Mouse (Mus musculus) G1E (cell line): ENCODE data around the gene Trim63. TPM values are rescaled to one million over a fixed set of nuclear protein-coding genes. Genes with fewer than 3 reads are reported as not detected.

Source experiments
- ATAC-seq: 2 replicates; pipeline ENCODE4 v1.8.0; 2016; ENCODE audit warnings: mild to moderate bottlenecking; ENCODE audit not compliant: insufficient number of reproducible peaks, poor library complexity, low FRiP score, severe bottlenecking; ENCODE audit errors: extremely low read depth
- DNase-seq: peaks from one replicate; pipeline ENCODE4 v3.0.0; 2012; ENCODE audit warnings: low spot score
- H3K27me3 ChIP-seq: 2 replicates; pipeline ENCODE4 v1.6.1; 2012; ENCODE audit warnings: mild to moderate bottlenecking, low read length, inconsistent platforms; ENCODE audit not compliant: insufficient read depth
- H3K36me3 ChIP-seq: replicated peaks from 2 replicates; pipeline ENCODE3; 2012; ENCODE audit warnings: mild to moderate bottlenecking, inconsistent platforms
- H3K4me1 ChIP-seq: 2 replicates; pipeline ENCODE4 v1.6.1; 2012; ENCODE audit warnings: low read depth, low read length, inconsistent platforms, mixed read lengths; ENCODE audit not compliant: insufficient read depth
- H3K4me3 ChIP-seq: 2 replicates; pipeline ENCODE4 v1.5.1; 2012; ENCODE audit warnings: low read depth, mild to moderate bottlenecking, inconsistent platforms, low read length, moderate library complexity, mixed read lengths
- H3K9me3 ChIP-seq: replicated peaks from 2 replicates; pipeline ENCODE4 v1.6.1; 2012; ENCODE audit warnings: inconsistent platforms
- CTCF ChIP-seq: IDR thresholded peaks from 2 replicates; pipeline ENCODE4 v1.5.1; 2012; ENCODE audit warnings: low read depth, low read length, inconsistent platforms, mixed read lengths
- GATA1 ChIP-seq: IDR thresholded peaks from 2 replicates; pipeline ENCODE4 v1.6.1; 2012; ENCODE audit warnings: borderline replicate concordance, low read length, inconsistent platforms, mixed read lengths
- GATA2 ChIP-seq: IDR thresholded peaks from 2 replicates; pipeline ENCODE4 v1.6.1; 2012; ENCODE audit warnings: low read depth, low read length, inconsistent platforms, borderline replicate concordance
- POLR2AphosphoS5 ChIP-seq: IDR thresholded peaks from 2 replicates; pipeline ENCODE4 v1.6.1; 2012; ENCODE audit warnings: low read depth, low read length, inconsistent platforms; ENCODE audit not compliant: insufficient replicate concordance
- TAL1 ChIP-seq: conservative IDR thresholded peaks from 2 replicates; pipeline ENCODE4 v1.6.1; 2012; ENCODE audit warnings: low read depth, low read length, inconsistent platforms, mixed read lengths
- polyA plus RNA-seq: library from polyadenylated mRNA; stranded (reverse); fragments of >175 nt; gene quantifications from 2 replicates; pipeline ENCODE4 v1.2.3, GENCODE M21; 2012
- total RNA-seq, 2 experiments: library from RNA; stranded (forward) in 1 of 2; stranded (reverse) in 1 of 2; fragments of 200-1000 nt in 1 of 2; fragments of >200 nt in 1 of 2; fragmentation: Nextera tagmentation in 1 of 2; gene quantifications; 2 replicates each; pipeline ENCODE4 v1.2.3; 2014 to 2017

Gene Trim63
- total and polyA plus RNA-seq, 3 experiments, result not detected

DNA sequence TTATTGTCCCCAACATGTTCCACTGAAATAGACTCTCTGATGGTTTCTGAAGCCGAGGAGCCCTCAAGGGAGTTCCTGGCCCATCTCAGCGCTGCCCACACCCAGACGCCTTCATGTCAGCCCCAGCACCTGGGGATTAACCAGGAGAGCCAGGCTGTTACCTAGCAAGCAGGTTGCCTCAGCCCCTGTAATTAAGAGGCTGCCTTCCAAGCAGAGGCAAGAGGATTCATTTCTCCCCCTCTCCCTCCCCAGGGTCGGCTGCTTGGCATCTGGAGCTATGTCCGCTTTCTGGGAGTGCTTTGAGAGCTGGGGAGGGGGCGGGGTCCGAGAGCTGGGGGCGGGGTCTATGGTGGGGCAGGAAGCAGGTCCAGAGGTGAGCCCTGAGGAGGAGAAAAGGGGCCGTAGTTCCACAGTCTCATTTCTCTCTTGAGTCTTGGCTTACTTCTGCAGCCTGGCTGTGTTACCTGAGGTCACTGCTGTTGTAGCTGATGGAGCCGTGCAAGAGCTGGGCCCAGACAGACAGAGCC lies 63.2 kb downstream of the Trim63 start:
- ATAC-seq (no peak), DNase-seq (no peak)
- peaks cover 32% of the 10 kb centered on the region for H3K27me3 ChIP-seq
- no peaks in the 10 kb centered on the region for H3K36me3 ChIP-seq
- H3K4me3 ChIP-seq, result no peak overlapping the region
- TF ChIP-seq TAL1, result no peak
- no peak for TF ChIP-seq CTCF
- TF ChIP-seq GATA1, result no peak
- TF ChIP-seq POLR2AphosphoS5, result no peak
- no peak for TF ChIP-seq GATA2
- H3K4me1 ChIP-seq, result no peaks in the 10 kb centered on the region
- no peaks in the 10 kb centered on the region for H3K9me3 ChIP-seq

Other genes starting within 250 kb of the Trim63 start
- 1.7 and 2.0 TPM in 2 replicates for gene Cd52, start 220.0 kb upstream of the Trim63 start, total RNA-seq (2014; fragmentation: Nextera tagmentation)
- 17.5 and 21.1 TPM in 2 replicates for gene Cd52, start 220.0 kb upstream of the Trim63 start, total RNA-seq (2017)
- 1.0 and 1.3 TPM in 2 replicates for gene Cd52, start 220.0 kb upstream of the Trim63 start, polyA plus RNA-seq
- gene Ubxn11, start 212.6 kb upstream of the Trim63 start, total RNA-seq (2014; fragmentation: Nextera tagmentation), result 6.0 and 13.8 TPM in 2 replicates
- 3.4 and 3.9 TPM in 2 replicates for gene Ubxn11, start 212.6 kb upstream of the Trim63 start, total RNA-seq (2017)
- 11.3 and 13.2 TPM in 2 replicates for gene Ubxn11, start 212.6 kb upstream of the Trim63 start, polyA plus RNA-seq
- gene Sh3bgrl3, start 186.3 kb upstream of the Trim63 start, total RNA-seq (2014; fragmentation: Nextera tagmentation), result 76.6 and 110 TPM in 2 replicates
- gene Sh3bgrl3, start 186.3 kb upstream of the Trim63 start, total RNA-seq (2017), result 98.4 and 105 TPM in 2 replicates
- gene Sh3bgrl3, start 186.3 kb upstream of the Trim63 start, polyA plus RNA-seq, result 111 and 202 TPM in 2 replicates
- 31.4 and 41.7 TPM in 2 replicates for gene Cep85, start 128.0 kb upstream of the Trim63 start, total RNA-seq (2014; fragmentation: Nextera tagmentation)
- gene Cep85, start 128.0 kb upstream of the Trim63 start, total RNA-seq (2017), result 47.4 and 64.4 TPM in 2 replicates
- gene Cep85, start 128.0 kb upstream of the Trim63 start, polyA plus RNA-seq, result 54.9 and 81.9 TPM in 2 replicates
- not detected in 2 replicates for gene Gm7534, start 112.1 kb upstream of the Trim63 start, total RNA-seq (2014; fragmentation: Nextera tagmentation)
- 0.05 TPM in 1 of 2 replicates, not detected in the other for gene Gm7534, start 112.1 kb upstream of the Trim63 start, total RNA-seq (2017)
- not detected in 2 replicates for gene Gm7534, start 112.1 kb upstream of the Trim63 start, polyA plus RNA-seq
- gene Catsper4, start 87.7 kb upstream of the Trim63 start, total RNA-seq (2014; fragmentation: Nextera tagmentation), result not detected in 2 replicates
- gene Catsper4, start 87.7 kb upstream of the Trim63 start, total RNA-seq (2017), result not detected in 2 replicates
- not detected in 2 replicates for gene Catsper4, start 87.7 kb upstream of the Trim63 start, polyA plus RNA-seq
- not detected in 2 replicates for gene Cnksr1, start 76.7 kb upstream of the Trim63 start, total RNA-seq (2014; fragmentation: Nextera tagmentation)
- gene Cnksr1, start 76.7 kb upstream of the Trim63 start, total RNA-seq (2017), result 0.44 TPM in 1 of 2 replicates, not detected in the other
- 0.03 TPM in 1 of 2 replicates, not detected in the other for gene Cnksr1, start 76.7 kb upstream of the Trim63 start, polyA plus RNA-seq
- gene E130218I03Rik, start 71.5 kb upstream of the Trim63 start, total RNA-seq (2014; fragmentation: Nextera tagmentation), result not detected in 2 replicates
- 0.16 and 0.23 TPM in 2 replicates for gene E130218I03Rik, start 71.5 kb upstream of the Trim63 start, total RNA-seq (2017)
- 0.11 and 0.19 TPM in 2 replicates for gene E130218I03Rik, start 71.5 kb upstream of the Trim63 start, polyA plus RNA-seq
- 9.0 and 10.2 TPM in 2 replicates for gene Zfp593, start 69.5 kb upstream of the Trim63 start, total RNA-seq (2014; fragmentation: Nextera tagmentation)
- 9.8 and 10.7 TPM in 2 replicates for gene Zfp593, start 69.5 kb upstream of the Trim63 start, total RNA-seq (2017)
- gene Zfp593, start 69.5 kb upstream of the Trim63 start, polyA plus RNA-seq, result 41.8 and 52.9 TPM in 2 replicates
- not detected in 2 replicates for gene Gm30191, start 68.2 kb upstream of the Trim63 start, total RNA-seq (2014; fragmentation: Nextera tagmentation)
- gene Gm30191, start 68.2 kb upstream of the Trim63 start, total RNA-seq (2017), result not detected in 2 replicates
- not detected in 2 replicates for gene Gm30191, start 68.2 kb upstream of the Trim63 start, polyA plus RNA-seq
- gene Grrp1, start 61.0 kb upstream of the Trim63 start, total RNA-seq (2014; fragmentation: Nextera tagmentation), result not detected in 2 replicates
- not detected in 2 replicates for gene Grrp1, start 61.0 kb upstream of the Trim63 start, total RNA-seq (2017)
- gene Grrp1, start 61.0 kb upstream of the Trim63 start, polyA plus RNA-seq, result not detected in 2 replicates
- 40.5 and 42.9 TPM in 2 replicates for gene Pdik1l, start 27.2 kb upstream of the Trim63 start, total RNA-seq (2014; fragmentation: Nextera tagmentation)
- gene Pdik1l, start 27.2 kb upstream of the Trim63 start, total RNA-seq (2017), result 43.3 and 53.2 TPM in 2 replicates
- gene Pdik1l, start 27.2 kb upstream of the Trim63 start, polyA plus RNA-seq, result 3.2 and 4.0 TPM in 2 replicates
- gene Slc30a2, start 28.1 kb downstream of the Trim63 start, total RNA-seq (2014; fragmentation: Nextera tagmentation), result 3.8 and 4.6 TPM in 2 replicates
- 5.6 and 6.1 TPM in 2 replicates for gene Slc30a2, start 28.1 kb downstream of the Trim63 start, total RNA-seq (2017)
- 4.7 and 8.2 TPM in 2 replicates for gene Slc30a2, start 28.1 kb downstream of the Trim63 start, polyA plus RNA-seq
- gene Extl1, start 68.7 kb downstream of the Trim63 start, total RNA-seq (2014; fragmentation: Nextera tagmentation), result not detected in 2 replicates
- gene Extl1, start 68.7 kb downstream of the Trim63 start, total RNA-seq (2017), result 0.05 TPM in 1 of 2 replicates, not detected in the other
- gene Extl1, start 68.7 kb downstream of the Trim63 start, polyA plus RNA-seq, result not detected in 2 replicates
- 15.1 and 16.3 TPM in 2 replicates for gene Pafah2, start 81.2 kb downstream of the Trim63 start, total RNA-seq (2014; fragmentation: Nextera tagmentation)
- gene Pafah2, start 81.2 kb downstream of the Trim63 start, total RNA-seq (2017), result 45.9 and 48.0 TPM in 2 replicates
- 10.2 and 14.9 TPM in 2 replicates for gene Pafah2, start 81.2 kb downstream of the Trim63 start, polyA plus RNA-seq
- 171 and 196 TPM in 2 replicates for gene Stmn1, start 153.2 kb downstream of the Trim63 start, total RNA-seq (2014; fragmentation: Nextera tagmentation)
- 804 and 935 TPM in 2 replicates for gene Stmn1, start 153.2 kb downstream of the Trim63 start, total RNA-seq (2017)
- gene Stmn1, start 153.2 kb downstream of the Trim63 start, polyA plus RNA-seq, result 93.2 and 179 TPM in 2 replicates
- gene Paqr7, start 181.6 kb downstream of the Trim63 start, total RNA-seq (2014; fragmentation: Nextera tagmentation), result 6.0 and 10.3 TPM in 2 replicates
- gene Paqr7, start 181.6 kb downstream of the Trim63 start, total RNA-seq (2017), result 7.0 and 9.2 TPM in 2 replicates
- gene Paqr7, start 181.6 kb downstream of the Trim63 start, polyA plus RNA-seq, result 13.1 and 14.8 TPM in 2 replicates
- 8.5 and 12.1 TPM in 2 replicates for gene Aunip, start 195.9 kb downstream of the Trim63 start, total RNA-seq (2014; fragmentation: Nextera tagmentation)
- 18.7 and 20.2 TPM in 2 replicates for gene Aunip, start 195.9 kb downstream of the Trim63 start, total RNA-seq (2017)
- gene Aunip, start 195.9 kb downstream of the Trim63 start, polyA plus RNA-seq, result 7.1 and 8.1 TPM in 2 replicates
- gene Mtfr1l, start 220.3 kb downstream of the Trim63 start, total RNA-seq (2014; fragmentation: Nextera tagmentation), result 103 and 119 TPM in 2 replicates
- 55.6 and 68.0 TPM in 2 replicates for gene Mtfr1l, start 220.3 kb downstream of the Trim63 start, total RNA-seq (2017)
- gene Mtfr1l, start 220.3 kb downstream of the Trim63 start, polyA plus RNA-seq, result 54.5 and 59.1 TPM in 2 replicates
- not detected in 2 replicates for gene Selenon, start 237.0 kb downstream of the Trim63 start, total RNA-seq (2014; fragmentation: Nextera tagmentation)
- gene Selenon, start 237.0 kb downstream of the Trim63 start, total RNA-seq (2017), result 0.05 and 0.12 TPM in 2 replicates
- gene Selenon, start 237.0 kb downstream of the Trim63 start, polyA plus RNA-seq, result 0.04 TPM in 1 of 2 replicates, not detected in the other